Mouse (Mus musculus) spleen, postnatal 36 days (tissue): ENCODE results near the gene Zfp248.

Source experiments
- DNase-seq, 2 experiments: peaks; one replicate each; pipeline ENCODE4 v3.0.0; 2022; ENCODE audit warnings: low spot score in 2 of 2, mixed read lengths in 1 of 2

Zfp248 gene

DNA sequence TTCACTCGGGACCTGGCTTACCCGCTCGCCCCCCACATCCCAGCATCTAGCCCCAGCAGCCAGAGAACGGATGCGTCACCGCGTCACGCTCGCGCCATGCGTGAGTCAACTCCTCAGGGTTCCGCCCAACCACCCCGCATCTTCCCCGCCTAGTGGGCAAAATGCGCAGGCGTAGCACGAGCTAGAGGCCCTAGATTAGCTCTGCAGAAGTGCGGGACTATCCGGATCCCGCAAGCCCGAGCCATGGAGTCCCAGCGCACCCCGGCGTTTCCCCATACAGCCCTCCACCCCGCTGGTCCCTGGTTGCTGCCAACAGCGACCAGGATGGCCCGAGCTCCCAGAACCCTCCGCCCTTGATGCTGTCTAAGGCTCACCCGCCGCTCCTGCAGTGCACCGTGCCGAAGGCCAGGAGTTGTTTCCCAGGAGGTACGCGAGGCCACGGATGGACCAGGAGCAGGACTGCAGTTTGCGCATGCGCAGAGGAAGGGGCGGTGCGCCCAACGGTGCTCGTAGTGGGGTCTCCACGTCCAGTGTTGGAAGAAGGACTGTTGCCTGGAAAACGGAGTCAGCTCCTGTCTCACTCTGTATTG lies at the start of gene Zfp248:
Zfp248 (minus strand) TSS at position 487 of the 590 bp plus-strand sequence.
- peak; percentile 59 to 64 for DNase-seq

- DNase-seq, result no peak
Observed at GRCm38 (mm10) chr6:118499010-118499409, 43.7 kb upstream of the Zfp248 start.

- DNase-seq, result no peak
Observed at GRCm38 (mm10) chr6:118482125-118482524, 26.8 kb upstream of the Zfp248 start.

GRCm38 (mm10) chr6:118478957-118479708 lies 23.8 kb upstream of the Zfp248 start, which contains the start of gene Zfp9:
TSS of gene Zfp9 (minus strand) at chr6:118479320.
- peak; percentile 25 to 38 for DNase-seq

DNA sequence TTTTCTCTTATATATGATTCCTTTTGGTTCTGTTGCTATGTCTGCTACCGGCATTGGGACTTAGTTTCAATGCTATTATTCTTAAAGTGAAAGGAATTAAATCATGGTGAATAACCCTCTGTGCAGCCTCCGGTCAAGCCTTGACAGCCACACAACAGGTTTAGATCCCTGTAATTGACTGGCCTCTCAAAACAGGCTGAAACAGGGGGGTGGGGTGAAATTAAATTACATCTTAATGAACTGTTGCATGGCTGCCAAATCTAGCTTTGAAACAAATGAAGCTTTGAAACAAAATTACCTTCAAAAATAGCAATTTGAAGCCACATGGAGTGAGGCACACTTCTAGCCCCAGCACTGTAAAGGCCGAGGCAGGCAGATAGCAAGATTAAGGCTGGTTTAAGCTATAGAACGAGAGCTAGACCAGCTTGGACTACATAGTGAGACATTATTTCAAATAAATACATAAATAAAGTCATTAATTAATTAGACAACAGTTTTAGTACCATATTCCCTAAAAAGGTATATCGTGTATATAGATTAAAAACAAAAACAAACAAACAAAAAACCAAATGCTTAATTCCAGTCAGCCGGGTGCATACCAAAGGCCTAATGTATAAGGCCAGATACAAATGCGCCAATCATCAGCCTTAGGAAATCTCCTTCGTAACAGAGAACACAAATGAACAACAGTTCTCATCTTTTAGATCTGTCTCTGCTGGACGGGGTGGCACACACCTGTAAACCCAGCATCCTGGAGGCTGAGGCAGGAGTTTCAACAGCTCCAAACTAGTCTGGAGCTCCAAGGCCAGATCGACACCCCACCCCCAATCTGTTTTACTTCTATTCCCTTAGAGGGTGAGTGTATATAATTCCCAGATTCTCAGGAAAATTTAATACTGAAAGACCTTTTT lies 22.8 kb upstream of the Zfp248 start:
- DNase-seq, result no peak

- no peak for DNase-seq
Observed at GRCm38 (mm10) chr6:118462069-118462705, 6.9 kb upstream of the Zfp248 start.

GRCm38 (mm10) chr6:118457726-118458125 lies 2.4 kb upstream of the Zfp248 start:
- no peak for DNase-seq

- DNase-seq, result no peak
Observed at GRCm38 (mm10) chr6:118454452-118454851, 876 bp downstream of the Zfp248 start.

DNA sequence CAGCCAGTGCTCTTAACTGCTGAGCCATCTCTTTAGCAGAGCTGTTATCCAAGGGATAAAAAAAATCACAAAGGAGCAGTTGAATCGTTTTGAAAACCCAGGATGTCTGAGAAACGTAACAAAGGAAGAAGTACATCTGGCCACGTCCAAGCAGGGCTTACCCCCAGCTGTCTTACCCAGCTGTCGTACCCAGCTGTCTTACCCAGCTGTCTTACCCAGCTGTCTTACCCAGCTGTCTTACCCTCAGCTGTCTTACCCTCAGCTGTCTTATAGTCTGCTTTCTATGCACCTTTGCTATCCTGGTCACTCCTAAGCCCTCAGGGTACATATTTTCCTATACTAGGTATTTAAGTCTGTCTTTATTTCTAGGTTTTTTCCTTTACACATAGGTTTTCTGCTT lies 23.8 kb downstream of the Zfp248 start:
- DNase-seq, result no peak

DNA sequence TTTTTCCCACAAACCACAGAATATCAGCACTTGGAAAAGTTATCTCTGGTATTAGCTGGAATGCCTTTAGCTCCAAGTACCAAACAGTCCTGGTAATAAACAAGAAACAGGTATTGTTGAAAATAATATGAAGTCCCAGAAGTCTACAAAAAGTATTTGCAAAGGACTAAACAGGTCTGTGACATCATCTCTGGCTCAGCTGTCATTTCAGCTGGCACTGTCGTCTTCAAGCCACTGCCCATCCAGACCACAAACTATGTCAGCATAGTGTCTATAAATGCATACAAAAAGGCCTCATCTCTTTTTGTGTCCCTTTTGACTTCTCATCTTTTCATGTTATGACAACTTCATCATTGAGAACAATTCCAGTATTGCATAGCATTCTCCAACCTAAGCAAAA lies 28.7 kb downstream of the Zfp248 start:
- DNase-seq, result no peak

GRCm38 (mm10) chr6:118419050-118419920 lies 36.0 kb downstream of the Zfp248 start, which contains the start of gene Bms1:
TSS of gene Bms1 (minus strand) at chr6:118419474.
- peak; percentile 89 to 91 for DNase-seq

DNA sequence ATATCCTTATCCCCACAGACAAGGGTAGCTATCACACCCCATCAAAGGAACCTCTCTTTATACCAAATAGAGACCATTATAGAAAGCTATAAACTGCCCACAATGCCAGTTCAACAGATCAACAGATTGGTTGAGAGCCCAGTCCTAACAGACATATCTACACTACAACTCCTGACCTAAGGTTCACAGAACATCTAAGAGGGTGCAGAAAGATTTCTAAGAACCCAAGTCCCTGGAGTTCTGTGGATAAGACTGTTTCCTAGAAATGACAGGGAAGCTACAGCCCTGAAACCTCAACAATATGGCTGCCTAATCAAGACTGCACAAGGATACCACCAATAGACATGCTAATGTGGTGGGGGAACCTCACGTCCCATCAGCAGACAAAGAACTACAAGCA lies 44.9 kb downstream of the Zfp248 start:
- no peak for DNase-seq

GRCm38 (mm10) chr6:118408510-118408909 lies 46.8 kb downstream of the Zfp248 start:
- DNase-seq, result no peak

DNA sequence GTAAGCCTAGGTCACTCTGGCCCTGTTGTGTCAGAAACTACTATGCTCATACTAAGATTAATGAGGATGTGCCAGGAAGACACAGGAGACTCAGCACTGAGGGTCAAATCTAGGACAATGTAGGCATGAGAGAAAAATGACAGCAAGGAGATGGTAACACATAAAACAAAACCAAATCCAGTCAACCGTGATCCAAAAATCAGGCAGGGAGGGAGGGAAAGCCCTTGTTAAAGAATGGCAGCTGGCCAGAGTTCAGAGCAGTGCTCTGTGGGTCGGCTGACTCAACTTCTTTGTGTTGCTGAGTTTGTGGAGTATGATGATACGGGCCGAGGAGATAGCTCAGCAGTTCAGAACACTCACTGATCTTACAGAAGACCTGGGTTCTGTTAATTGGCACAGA lies 48.9 kb downstream of the Zfp248 start:
- DNase-seq, result no peak

DNA sequence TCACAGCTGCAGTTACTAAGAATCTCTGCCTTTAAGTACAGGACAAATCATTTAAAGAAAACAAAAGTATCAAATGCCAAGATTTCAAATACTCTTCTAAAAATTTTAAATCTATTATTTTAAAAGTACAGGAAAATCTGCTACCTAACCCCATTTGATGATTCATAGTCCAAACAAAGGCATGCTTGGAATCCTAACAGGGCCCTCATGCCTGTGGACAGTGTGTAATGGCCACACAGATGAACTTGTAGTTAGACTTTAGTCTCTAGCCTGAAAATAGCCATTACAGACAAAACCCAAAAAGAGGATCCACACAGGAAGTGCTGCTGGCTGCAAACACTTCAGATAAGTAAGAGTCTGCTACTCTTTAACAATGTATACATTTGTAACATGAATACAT lies 64.6 kb downstream of the Zfp248 start:
- no peak for DNase-seq

DNA sequence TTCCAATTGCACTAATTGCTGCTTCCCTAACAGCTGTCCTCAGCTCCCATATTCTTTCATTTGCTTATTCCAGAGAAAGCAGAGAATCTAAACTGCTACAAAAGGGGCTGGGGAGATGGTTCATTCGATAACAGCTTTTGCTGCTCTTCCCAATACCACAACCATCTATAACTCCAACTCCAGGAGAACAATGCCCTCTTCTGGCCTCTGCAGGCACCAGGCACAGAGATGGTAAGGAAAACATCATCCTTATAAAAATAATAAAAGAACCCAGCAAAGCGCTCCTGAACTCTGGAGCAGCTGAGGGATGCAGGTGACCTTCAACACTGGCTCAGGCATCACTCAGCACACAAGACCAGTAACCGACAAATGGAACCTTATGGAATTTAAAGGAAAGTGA lies 69.4 kb downstream of the Zfp248 start:
- no peak for DNase-seq

- no peak for DNase-seq
Observed at GRCm38 (mm10) chr6:118381234-118381633, 74.1 kb downstream of the Zfp248 start.

GRCm38 (mm10) chr6:118380630-118381029 lies 74.7 kb downstream of the Zfp248 start:
- DNase-seq, result no peak

DNA sequence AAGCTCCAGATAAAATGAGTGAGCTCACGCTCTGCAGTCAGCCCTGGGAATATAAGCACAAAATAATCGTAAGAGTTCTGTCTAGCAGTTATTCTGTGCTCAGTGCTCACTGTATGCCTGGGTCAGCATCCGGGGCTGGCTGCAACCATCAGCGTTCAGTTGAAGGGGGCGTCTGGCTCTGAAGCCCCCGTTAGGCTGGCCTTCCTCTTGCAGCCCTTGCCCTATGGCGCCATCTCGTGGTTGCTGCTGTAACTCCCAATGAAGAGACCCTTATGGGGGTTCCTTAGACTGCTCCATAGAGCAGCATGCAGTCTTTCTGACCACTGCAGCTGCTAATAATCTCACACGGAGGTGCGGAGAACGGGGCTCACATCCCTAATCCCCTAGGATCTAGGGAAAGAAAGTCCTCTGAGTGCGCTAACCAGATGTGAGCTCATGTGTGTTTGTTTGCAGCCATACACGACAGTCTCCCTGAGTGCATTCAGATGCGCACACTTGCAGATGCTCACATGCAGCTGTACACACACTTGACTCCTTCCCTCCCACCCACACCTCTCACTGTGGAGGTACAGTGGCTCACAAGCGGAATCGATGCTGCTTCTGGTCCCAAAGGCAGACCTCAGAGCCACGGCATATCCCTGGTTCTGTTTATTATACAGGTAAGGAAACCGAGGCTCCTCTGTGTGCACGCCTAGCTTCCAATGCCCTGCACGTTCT lies 75.7 kb downstream of the Zfp248 start:
- DNase-seq, result peak; percentile 9 to 29

- no peak for DNase-seq
Observed at GRCm38 (mm10) chr6:118377611-118378010, 77.7 kb downstream of the Zfp248 start.
